Mouse (Mus musculus) lung, adult 2 months (tissue): ENCODE measurements at regions not wholly inside any gene's neighbourhood (a gene's known extent, or its start where the extent isn't known, plus 50 kb on each side); places are given as distances from the start of the nearest gene placed in this dataset.

Source experiments
- CTCF ChIP-seq: fragments of 200-500 bp; IDR thresholded peaks from 2 replicates; pipeline ENCODE4 v1.5.1; 2011; ENCODE audit warnings: mild to moderate bottlenecking, low read length, control low read depth; ENCODE audit not compliant: insufficient read depth
- POLR2A ChIP-seq: fragments of 200-500 bp; IDR thresholded peaks from 2 replicates; pipeline ENCODE4 v1.6.1; 2011; ENCODE audit warnings: low read depth, mild to moderate bottlenecking, control low read depth, low read length, borderline replicate concordance; ENCODE audit errors: extremely low read depth

- TF ChIP-seq POLR2A (no peak), CTCF (no peak)
Observed at GRCm38 (mm10) chr2:106431637-106432199, 261.4 kb upstream of the Mpped2 start.
